Mouse (Mus musculus) cerebellum, postnatal 36 days (tissue): ENCODE measurements around the gene Mbd6.

Experiments used
- DNase-seq, 2 experiments: peaks; one replicate each; pipeline ENCODE4 v3.0.0; 2021 to 2022; ENCODE audit warnings: mixed read lengths in 2 of 2

Mbd6 gene

DNA sequence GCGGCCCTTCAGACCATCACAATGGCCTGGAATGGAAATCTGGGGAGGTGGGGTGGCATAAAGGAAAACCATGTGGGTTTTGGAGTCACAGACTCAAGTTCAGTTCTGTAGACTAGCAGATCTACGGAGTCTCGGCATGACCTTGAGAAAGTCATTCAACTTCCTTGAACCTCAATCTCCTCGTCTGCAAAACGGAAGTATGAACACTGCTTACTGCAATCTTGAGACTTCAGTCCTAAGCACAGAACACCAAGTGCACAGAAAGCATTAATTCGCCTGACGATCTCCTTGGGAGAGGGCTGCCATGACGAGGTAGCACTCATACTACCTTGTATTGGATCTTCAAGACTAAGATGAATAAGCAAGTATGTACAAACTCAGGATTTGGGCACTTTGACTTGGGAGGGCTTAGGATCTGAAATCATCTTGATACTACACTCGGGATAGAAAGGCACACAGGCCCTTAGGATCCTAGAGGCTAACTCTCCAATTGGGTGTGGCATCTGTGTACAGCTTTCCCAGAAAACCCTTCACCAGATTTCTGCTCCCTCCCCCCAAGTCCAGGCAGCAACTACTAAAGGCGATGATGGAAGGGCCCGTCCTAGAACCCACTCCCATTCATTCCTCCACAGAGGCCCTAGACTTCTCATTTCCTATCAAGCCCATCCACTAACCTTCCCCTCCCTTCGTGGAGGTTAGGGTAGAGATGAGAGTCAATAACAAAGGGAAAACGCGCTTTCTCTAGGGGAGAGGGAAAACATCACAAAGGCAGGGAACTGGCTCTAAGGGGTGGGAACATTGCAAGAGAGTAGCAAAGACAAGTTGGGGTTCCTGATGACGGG is 26.9 kb downstream of the Mbd6 start:
- no peak for DNase-seq

DNA sequence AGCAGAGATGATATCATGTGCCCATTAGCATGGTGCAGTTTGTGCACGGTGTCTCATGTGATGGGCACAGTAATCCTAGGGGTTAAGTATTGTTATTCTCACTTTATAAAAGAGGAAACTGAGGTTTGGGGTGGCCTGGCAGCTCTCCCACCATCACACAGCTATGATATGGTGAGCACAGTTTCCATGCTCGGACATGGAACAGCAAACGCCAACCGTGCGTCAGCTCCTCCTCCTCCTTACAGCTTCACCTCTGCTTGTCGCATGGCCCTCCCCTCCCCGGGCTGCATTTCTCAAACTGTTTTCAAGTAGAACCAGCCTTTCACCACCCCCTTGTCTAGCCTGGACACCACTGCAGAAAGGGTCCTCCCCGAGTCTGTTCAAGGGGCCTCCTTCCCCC is 30.3 kb downstream of the Mbd6 start:
- DNase-seq: no peak

DNA sequence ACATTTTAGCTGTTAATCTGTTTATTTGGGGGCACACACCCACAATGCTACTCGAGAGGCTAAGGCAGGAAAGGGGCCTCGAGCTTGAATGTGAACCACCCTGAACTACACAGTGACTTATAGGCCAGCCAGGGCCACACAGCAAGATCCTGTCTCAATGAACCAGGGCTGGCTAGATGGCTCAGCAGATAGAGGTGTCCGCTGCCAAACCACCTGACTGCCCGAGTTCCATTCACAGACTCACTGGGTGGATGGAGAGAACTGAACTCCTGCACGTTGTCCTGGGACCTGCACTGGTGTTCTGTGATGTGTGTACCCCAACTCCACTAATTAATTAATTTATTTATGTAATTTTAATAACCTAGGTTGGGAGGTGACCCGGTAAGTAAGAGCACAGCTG is 31.0 kb downstream of the Mbd6 start:
- no peak for DNase-seq

DNA sequence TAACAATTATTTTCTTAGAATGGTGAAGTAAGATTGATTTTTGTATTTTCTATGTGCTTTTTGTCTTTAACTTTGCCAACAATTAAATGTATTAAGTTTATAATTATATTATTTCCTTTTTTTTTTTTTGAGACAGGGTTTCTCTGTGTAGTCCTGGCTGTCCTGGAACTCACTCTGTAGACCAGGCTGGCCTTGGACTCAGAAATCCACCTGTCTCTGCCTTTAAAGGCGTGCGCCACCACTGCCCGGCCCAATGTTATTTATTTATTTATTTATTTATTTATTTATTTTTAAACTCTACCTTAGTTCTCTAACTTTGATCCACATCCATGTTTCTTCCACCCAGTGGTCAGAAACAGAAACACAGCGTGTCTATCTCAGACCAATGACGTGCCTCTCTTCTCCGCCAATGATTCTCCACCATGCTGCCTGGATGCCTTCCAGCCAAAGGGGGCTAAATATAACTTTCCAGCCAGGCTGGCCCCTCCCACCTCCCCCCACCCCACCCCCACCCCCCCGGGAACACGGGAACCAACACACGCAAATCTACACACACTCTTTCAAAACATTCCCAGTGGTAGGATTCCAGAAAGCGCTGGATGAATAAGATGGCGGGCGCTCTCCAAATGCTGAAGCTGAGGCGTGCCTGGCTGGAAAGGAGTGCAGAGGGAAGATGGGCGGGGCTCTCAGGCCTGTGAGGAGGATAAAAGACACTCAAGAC is 33.0 kb downstream of the Mbd6 start:
- DNase-seq: no peak

DNA sequence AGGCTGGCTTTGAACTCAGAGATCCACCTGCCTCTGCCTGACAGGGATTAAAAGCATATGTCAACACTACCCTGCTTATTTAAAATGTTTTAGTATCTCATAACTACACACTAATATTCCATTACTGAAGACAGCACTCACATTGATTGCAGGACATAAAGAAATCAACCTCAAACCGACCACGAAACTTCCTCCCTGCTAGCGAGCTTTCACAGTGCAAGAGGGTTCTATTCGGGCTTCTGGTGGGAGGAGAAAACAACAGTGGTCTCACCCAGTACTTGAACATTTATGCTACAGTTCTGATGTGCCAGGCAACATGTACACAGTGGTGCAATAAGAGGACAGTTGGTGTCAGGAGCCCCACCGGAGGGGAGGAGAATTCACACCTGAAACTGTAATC is 38.0 kb downstream of the Mbd6 start:
- no peak for DNase-seq

DNA sequence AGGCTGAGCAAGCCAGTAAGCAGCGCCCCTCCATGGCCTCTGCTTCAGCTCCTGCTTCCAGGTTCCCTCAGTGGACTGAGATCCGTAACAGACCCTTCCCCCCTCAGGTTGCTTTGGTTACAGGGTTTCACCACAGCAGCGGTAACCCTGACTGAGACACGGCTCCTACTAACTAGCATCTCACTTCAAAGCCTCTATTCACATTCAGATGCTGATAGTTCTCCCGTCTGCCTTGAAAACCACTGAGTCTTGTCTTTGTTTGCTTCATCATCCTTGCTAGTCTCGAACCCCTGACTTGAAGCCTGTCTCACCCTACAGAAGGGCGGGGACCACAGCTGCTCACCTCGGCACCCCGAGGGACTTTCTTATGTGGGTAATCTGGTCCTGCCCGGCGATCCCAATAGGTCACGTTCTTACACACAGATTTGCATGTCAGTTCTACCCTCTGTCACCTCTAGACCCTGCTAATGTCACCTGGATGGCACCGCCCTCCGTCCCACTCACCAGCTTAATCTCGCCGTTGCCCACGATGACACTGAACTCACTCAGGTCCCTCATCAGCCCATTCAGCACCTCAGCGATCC is 50.5 kb downstream of the Mbd6 start:
- DNase-seq: no peak

DNA sequence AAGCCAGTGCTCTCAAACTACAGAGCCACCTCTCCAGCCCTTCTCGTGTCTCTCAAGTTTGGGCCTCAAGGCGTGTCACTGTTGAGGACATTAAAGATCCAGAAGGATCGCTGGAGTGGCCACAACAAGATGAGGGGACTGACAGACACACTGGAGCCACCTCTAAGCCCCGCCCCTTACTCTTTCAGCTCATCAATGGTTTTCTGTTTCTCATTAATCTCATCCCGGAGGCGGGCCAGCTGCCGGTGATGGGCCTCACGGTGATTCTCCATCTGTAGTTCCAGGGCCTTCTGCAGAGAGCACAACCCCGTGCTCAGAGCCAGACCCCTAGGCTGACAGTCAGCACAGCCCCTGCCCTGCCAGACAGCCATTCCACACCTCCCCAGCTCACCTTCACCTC is 52.3 kb downstream of the Mbd6 start:
- no peak for DNase-seq

DNA sequence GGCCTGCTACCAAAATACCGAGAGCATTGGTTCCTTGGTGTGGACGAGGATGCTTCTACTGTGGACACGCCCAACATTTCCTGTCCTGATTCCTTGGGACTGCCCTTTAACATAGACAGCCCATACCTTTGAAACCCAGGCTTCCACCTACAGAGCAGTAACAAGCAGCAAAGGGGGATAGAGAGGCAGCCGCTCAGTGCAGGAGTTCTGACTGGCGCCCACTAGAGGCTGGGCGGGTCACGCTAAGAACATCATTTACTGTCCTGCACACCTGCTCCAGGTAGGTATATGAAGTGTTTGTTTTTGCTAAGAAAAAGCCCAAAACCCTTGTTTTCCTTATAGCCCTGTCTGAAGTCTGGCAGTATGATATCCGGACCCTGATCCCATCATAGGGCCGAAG is 55.7 kb downstream of the Mbd6 start:
- DNase-seq: no peak
